Mouse (Mus musculus) stomach, embryonic 14.5 days (tissue): ENCODE results near the gene Dapk1. TPM values are rescaled to one million over a fixed set of nuclear protein-coding genes. Genes with fewer than 3 reads are reported as not detected.

Experiments used
- ATAC-seq: fragments of 200-750 bp; cut with Nextera tagmentation; 2 replicates; pipeline ENCODE4 v1.8.0; 2017; ENCODE audit warnings: low read depth, moderate TSS enrichment; ENCODE audit not compliant: insufficient number of reproducible peaks, insufficient read depth, low FRiP score
- H3K27ac ChIP-seq: fragments of 300-500 bp; sonication (generic); 2 replicates; pipeline ENCODE4 v1.5.1; 2014; ENCODE audit warnings: mild to moderate bottlenecking, low read length, moderate library complexity, mixed read lengths
- H3K27me3 ChIP-seq: fragments of 300-500 bp; sonication (generic); 2 replicates; pipeline ENCODE4 v1.6.1; 2014; ENCODE audit warnings: low read length, control low read depth, mixed read lengths; ENCODE audit not compliant: control insufficient read depth, insufficient read depth
- H3K36me3 ChIP-seq: fragments of 300-500 bp; sonication (generic); 2 replicates; pipeline ENCODE4 v1.6.1; 2014; ENCODE audit warnings: mild to moderate bottlenecking, control low read depth, low read length, moderate library complexity, mixed read lengths; ENCODE audit not compliant: control insufficient read depth, insufficient read depth
- H3K4me1 ChIP-seq: fragments of 300-500 bp; sonication (generic); 2 replicates; pipeline ENCODE4 v1.6.1; 2014; ENCODE audit warnings: low read length, control low read depth, mixed read lengths; ENCODE audit not compliant: control insufficient read depth, insufficient read depth
- H3K4me2 ChIP-seq: fragments of 300-500 bp; sonication (generic); replicated peaks from 2 replicates; pipeline ENCODE4 v1.6.1; 2014; ENCODE audit warnings: low read depth, low read length, control low read depth
- H3K4me3 ChIP-seq: fragments of 300-500 bp; sonication (generic); 2 replicates; pipeline ENCODE4 v1.5.1; 2014; ENCODE audit warnings: low read depth, low read length, control low read depth
- H3K9ac ChIP-seq: fragments of 300-500 bp; sonication (generic); replicated peaks from 2 replicates; pipeline ENCODE4 v1.6.1; 2014; ENCODE audit warnings: low read depth, mild to moderate bottlenecking, control low read depth, low read length, moderate library complexity, mixed read lengths
- H3K9me3 ChIP-seq: fragments of 300-500 bp; sonication (generic); 2 replicates; pipeline ENCODE4 v1.6.1; 2016; ENCODE audit warnings: low read depth, low read length, control low read depth; ENCODE audit not compliant: control insufficient read depth
- WGBS: fragments of 180-500 bp; shearing (Covaris S2); extraction: QIAGEN DNeasy Blood & Tissue Kit; methylation state at CpG from one replicate; pipeline ENCODE4 v1.1.7; 2014; 5-methylcytosine and 5-hydroxymethylcytosine counted together
- polyA plus RNA-seq: library from polyadenylated mRNA; unstranded; fragments of >200 nt; fragmentation: Nextera tagmentation; extraction: Ambion mirVana; gene quantifications from 2 replicates; pipeline ENCODE4 v1.2.1, GENCODE M21; 2014

Dapk1 gene
- polyA plus RNA-seq, 1 experiment from 2014 or later, result 21.6 TPM

DNA sequence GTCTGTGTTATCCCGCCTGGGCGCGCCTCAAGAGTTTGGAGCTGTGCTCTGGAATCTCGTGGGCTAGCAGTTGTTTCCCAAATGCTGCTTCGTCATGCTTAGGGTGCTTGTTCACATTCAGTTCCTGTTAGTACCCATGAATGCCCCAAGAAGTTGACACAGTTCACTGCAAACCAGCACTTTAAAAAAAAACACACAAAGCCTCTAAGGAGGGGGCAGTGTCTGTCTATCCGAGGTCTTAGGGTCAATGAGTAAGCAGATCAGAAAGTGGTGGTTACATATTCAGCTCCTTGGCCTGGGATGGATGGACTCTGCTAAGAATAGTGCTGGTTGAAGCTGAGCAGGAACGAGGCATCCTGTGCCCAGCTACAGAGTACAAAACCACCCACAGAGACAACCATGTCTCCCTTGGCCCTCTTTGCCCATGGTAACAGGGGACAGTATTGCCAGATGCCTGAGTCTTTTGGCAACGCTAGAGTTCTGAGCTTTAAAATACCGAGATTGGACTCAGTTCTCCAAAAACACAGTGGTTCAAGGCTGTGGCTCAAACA, 59.0 kb downstream of the Dapk1 start:
- H3K36me3 ChIP-seq, result no peaks in the 10 kb centered on the region
- no peak for ATAC-seq
- H3K4me2 ChIP-seq, result no peak overlapping the region
- no peaks in the 10 kb centered on the region for H3K27me3 ChIP-seq
- WGBS, result 71% methylated on average over 9 of the region's 9 CpGs
- no peak overlapping the region for H3K4me3 ChIP-seq
- H3K27ac ChIP-seq, result no peak overlapping the region
- H3K9me3 ChIP-seq, result no peaks in the 10 kb centered on the region
- H3K4me1 ChIP-seq, result no peaks in the 10 kb centered on the region
- no peak overlapping the region for H3K9ac ChIP-seq

GRCm38 (mm10) chr13:60662493-60663177, 60.9 kb downstream of the Dapk1 start:
- Histone ChIP-seq H3K36me3 (no peaks in the 10 kb centered on the region), H3K27ac (no peak overlapping the region), H3K4me2 (no peak overlapping the region), H3K9me3 (no peaks in the 10 kb centered on the region), H3K9ac (no peak overlapping the region), H3K27me3 (no peaks in the 10 kb centered on the region), H3K4me1 (no peaks in the 10 kb centered on the region), H3K4me3 (no peak overlapping the region)
- WGBS, result 74% methylated on average over 8 of the region's 8 CpGs
- ATAC-seq, result peak; percentile 70

DNA sequence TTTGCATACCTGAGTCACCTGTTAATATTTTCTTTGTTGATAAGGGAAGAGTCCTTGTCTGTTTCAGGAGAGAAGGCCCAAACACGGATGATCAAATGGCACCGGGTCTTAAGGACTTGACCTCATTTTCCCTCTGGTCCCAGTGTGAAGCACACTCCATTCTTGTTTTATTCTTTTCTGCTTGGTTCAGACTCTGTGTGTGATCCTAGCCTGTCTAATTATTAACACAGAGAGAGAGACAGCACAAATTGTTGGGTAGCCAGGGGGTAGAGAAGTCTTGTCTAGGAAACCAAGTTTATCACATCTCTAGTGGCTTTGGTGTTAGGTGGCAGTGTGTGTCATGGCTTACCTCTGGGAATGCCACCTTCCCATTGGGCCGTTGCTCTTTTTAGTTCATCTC, 62.3 kb downstream of the Dapk1 start:
- no peaks in the 10 kb centered on the region for H3K27me3 ChIP-seq
- no peak overlapping the region for H3K4me2 ChIP-seq
- H3K9me3 ChIP-seq, result no peaks in the 10 kb centered on the region
- H3K4me3 ChIP-seq, result no peak overlapping the region
- H3K27ac ChIP-seq, result peak overlapping the region; percentile 48; the same call in 1 of the 2 replicates
- H3K4me1 ChIP-seq, result no peaks in the 10 kb centered on the region
- ATAC-seq, result no peak
- WGBS, result 59% methylated on average over 3 of the region's 3 CpGs
- H3K36me3 ChIP-seq, result no peaks in the 10 kb centered on the region
- no peak overlapping the region for H3K9ac ChIP-seq

DNA sequence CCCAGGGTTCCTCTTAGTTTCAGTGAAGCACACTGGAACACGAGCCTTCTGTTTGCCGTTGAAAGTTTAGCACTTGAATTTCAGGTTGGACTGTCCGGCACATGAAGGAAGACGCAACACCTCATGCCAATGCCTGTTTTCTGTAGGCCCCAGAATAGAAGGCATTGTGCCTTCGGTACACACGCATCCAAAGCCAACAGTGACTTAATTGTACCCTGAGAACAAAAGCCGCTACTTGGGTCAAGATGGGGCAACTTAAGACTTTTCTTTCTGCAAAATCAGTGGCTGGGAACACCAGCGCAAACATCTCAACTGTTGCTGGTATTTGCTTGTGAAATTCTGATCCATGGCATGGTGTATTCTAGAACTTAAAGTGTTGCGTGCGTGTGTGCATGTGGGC, 63.1 kb downstream of the Dapk1 start:
- H3K9ac ChIP-seq, result no peak overlapping the region
- H3K27ac ChIP-seq, result 0 out of 2 replicates have a peak overlapping the region, but pooled peaks have one; percentile 48
- no peaks in the 10 kb centered on the region for H3K36me3 ChIP-seq
- H3K27me3 ChIP-seq, result no peaks in the 10 kb centered on the region
- no peak overlapping the region for H3K4me2 ChIP-seq
- no peaks in the 10 kb centered on the region for H3K4me1 ChIP-seq
- no peaks in the 10 kb centered on the region for H3K9me3 ChIP-seq
- no peak for ATAC-seq
- WGBS, result 69% methylated on average over 10 of the region's 10 CpGs
- H3K4me3 ChIP-seq, result no peak overlapping the region

DNA sequence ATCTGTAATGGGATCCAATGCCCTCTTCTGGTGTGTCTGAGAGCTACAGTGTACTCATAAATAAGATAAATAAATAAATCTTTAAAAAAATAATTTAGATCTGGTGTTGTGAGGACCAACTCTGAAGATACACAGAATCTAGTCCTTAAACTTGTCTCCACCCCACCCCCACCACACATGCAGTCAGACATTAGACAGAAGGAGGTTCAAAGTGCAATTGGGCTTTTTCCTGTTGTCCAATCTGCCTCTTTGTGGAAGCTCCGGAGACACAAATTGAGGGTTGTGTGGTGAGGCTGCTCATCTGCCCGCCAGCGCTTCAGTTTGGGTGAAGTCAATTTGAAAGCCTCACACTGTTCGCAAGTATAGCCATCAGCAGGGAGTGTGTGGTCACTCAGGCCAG, 63.7 kb downstream of the Dapk1 start:
- no peak for ATAC-seq
- no peaks in the 10 kb centered on the region for H3K27me3 ChIP-seq
- H3K9me3 ChIP-seq, result no peaks in the 10 kb centered on the region

DNA sequence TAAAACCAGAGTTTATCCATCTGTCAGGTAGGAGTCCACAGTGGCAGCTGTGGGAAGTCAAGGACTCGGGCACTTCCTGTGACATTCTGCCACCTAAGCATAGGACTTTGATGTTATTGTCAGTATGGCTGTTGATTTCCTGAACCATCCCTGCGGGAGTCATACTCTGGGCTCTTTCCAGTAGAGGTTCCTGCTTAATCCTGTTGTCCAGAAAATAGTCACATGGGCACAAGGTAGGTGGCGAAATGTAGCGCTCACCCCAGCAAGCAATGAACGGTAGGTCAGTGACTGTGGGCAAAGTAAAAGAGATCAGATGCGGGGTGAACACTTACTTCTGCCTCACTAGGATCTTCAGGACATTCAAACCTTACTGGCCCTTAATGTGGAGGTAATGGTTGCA, 66.3 kb downstream of the Dapk1 start:
- Histone ChIP-seq H3K4me1 (peaks cover 8% of the 10 kb centered on the region), H3K36me3 (no peaks in the 10 kb centered on the region), H3K4me2 (no peak overlapping the region), H3K9me3 (no peaks in the 10 kb centered on the region), H3K27ac (no peak overlapping the region), H3K4me3 (no peak overlapping the region), H3K27me3 (no peaks in the 10 kb centered on the region), H3K9ac (no peak overlapping the region)
- WGBS, result 77% methylated on average over 6 of the region's 6 CpGs
- ATAC-seq, result no peak

More for the DNA sequence above, 63.7 kb downstream of the Dapk1 start:
- Histone ChIP-seq H3K4me2 (no peak overlapping the region), H3K4me1 (peaks cover 1% of the 10 kb centered on the region), H3K4me3 (no peak overlapping the region), H3K9ac (no peak overlapping the region), H3K27ac (no peak overlapping the region), H3K36me3 (no peaks in the 10 kb centered on the region)
- WGBS, result 85% methylated on average over 4 of the region's 4 CpGs

DNA sequence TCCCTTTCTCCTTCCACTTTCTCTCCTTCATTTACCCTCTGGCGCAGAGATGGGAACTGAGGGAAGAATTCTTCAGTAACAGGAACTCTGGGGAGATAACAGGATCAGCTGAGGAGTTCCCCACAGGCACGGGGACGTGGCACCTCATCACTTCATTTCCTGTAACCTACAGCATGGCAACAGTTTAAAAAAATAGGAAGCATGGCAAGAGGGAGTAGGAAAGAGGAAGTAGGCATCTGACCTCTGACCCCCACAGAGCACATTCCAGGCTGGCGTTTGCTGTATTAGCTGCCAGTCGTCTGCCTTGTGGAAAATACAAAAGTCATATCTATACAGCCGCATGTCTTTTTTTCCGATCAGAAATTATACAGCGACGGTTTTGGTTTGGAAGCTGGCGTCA, 68.9 kb downstream of the Dapk1 start:
- ATAC-seq, result no peak
- no peak overlapping the region for H3K27ac ChIP-seq
- WGBS, result 47% methylated on average over 10 of the region's 10 CpGs
- H3K9me3 ChIP-seq, result no peaks in the 10 kb centered on the region
- no peak overlapping the region for H3K9ac ChIP-seq
- H3K4me2 ChIP-seq, result no peak overlapping the region
- H3K4me1 ChIP-seq, result peaks cover 18% of the 10 kb centered on the region
- H3K27me3 ChIP-seq, result no peaks in the 10 kb centered on the region
- no peak overlapping the region for H3K4me3 ChIP-seq
- H3K36me3 ChIP-seq, result no peaks in the 10 kb centered on the region

- H3K27me3 ChIP-seq, result no peaks in the 10 kb centered on the region
- H3K36me3 ChIP-seq, result no peaks in the 10 kb centered on the region
- H3K4me1 ChIP-seq, result peaks cover 20% of the 10 kb centered on the region
- H3K27ac ChIP-seq, result no peak overlapping the region
- no peak overlapping the region for H3K4me3 ChIP-seq
- WGBS, result 51% methylated on average over 10 of the region's 10 CpGs
- no peak overlapping the region for H3K4me2 ChIP-seq
- no peaks in the 10 kb centered on the region for H3K9me3 ChIP-seq
- no peak overlapping the region for H3K9ac ChIP-seq
- no peak for ATAC-seq
Measured at GRCm38 (mm10) chr13:60671235-60671634, 69.5 kb downstream of the Dapk1 start.

- no peak overlapping the region for H3K27ac ChIP-seq
- WGBS, result 57% methylated on average over 8 of the region's 8 CpGs
- no peaks in the 10 kb centered on the region for H3K9me3 ChIP-seq
- no peak overlapping the region for H3K4me3 ChIP-seq
- no peak overlapping the region for H3K9ac ChIP-seq
- H3K36me3 ChIP-seq, result no peaks in the 10 kb centered on the region
- H3K4me2 ChIP-seq, result no peak overlapping the region
- no peak for ATAC-seq
- no peaks in the 10 kb centered on the region for H3K27me3 ChIP-seq
- H3K4me1 ChIP-seq, result peaks cover 20% of the 10 kb centered on the region
Measured at GRCm38 (mm10) chr13:60672287-60672686, 70.5 kb downstream of the Dapk1 start.
